Mouse (Mus musculus) brain, embryonic 18.5 days (tissue): ENCODE data around the gene Mrpl39.

Source experiments
- DNase-seq: peaks from one replicate; pipeline ENCODE4 v3.0.0-alpha.2; 2012; ENCODE audit warnings: low read depth, low spot score

Mrpl39 gene

GRCm38 (mm10) chr16:84744703-84745490 lies 9.4 kb upstream of the Mrpl39 start:
- DNase-seq, result no peak

- no peak for DNase-seq
These were observed 1.8 kb upstream of the Mrpl39 start for GRCm38 (mm10) chr16:84737358-84737757.

GRCm38 (mm10) chr16:84734806-84735165 lies 756 bp downstream of the Mrpl39 start:
- DNase-seq, result peak; percentile 18

DNA sequence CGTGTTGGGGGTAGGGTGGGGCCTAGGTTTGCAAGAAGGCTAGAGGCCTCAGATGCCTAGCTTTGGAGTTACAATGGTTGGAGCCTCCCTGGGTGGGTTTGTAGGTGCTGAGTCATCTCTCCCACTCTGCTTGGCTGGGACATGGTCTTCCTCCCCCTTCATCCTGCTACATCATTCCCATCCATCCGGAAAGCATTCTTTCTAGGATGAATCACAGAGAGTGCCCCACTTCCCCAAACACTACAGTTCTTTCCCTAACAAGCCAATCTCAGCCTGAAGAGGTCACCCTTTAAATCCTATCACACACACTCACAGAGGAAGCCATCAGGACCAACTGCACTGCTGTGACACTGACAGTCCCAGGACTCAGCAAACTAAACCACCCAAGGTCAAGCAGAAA lies 14.9 kb downstream of the Mrpl39 start:
- no peak for DNase-seq

GRCm38 (mm10) chr16:84718250-84718649 lies 17.3 kb downstream of the Mrpl39 start:
- DNase-seq, result no peak

DNA sequence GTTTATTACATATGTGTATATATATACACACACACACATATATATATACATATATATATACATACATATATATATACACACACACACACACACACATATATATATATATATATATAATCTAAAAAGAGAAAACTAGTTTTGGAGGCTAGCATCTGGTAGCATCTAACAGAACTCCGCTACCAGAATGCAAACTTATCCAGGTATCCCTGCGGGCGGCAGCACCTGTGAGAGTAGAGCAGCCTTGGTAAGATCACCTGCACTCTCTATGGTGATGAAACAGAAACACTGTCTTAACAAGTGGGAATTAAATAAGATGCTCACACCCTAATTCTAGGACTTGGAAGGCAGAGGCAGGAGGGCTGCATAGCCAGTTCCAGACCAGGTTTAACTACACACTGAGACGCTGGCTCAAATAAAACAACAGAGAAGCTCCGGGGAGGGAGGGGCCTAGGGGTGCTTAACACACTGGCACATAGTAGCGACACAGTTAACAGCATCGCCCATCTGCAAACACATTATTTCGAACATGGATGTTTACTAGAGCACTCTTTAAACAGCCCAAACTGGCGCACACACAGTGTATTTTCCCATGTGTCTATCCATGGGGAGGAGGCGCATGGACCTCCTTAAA lies 17.8 kb downstream of the Mrpl39 start:
- DNase-seq, result no peak

DNA sequence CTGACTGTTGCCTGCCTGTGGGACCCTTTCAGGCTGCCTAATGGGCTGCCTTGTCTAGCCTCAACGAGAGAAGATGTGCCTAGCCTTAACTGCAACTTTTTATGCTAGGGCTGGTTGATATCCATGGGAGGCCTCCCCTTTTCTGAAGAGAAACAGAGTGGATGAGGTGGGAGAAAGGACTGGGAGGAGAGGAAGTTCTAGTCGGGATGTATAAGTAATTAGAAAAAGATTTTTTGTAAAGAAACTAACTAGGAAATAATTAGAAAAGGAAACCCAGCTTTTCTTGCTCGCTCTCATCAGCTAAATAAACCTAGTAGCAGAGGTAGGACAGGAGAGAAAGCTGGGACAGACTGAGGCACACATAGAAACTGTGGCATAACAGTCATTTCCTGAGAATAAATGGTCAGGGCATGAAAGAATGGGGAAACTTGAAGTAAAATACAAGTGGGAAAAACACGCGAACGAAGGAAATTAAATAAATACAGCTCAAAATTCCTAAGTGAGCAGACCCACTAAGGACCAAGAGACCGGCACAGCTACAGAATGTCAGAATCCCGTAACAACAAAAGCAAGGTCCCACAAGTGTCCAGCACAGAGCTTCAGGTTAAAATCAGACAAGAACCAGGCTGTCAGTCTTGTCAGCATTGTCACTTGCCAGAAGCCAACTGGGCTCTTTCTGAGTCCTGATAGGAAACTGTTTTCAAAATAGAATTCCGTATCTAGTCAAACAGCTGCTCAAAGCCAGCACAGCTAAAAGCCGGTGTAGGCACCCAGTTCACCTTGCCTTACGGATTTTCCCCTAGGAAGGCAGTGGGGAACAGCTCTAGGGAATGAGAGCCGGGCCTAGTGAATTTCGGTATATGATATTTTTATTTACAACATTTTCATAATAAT lies 18.6 kb downstream of the Mrpl39 start:
- DNase-seq, result no peak

DNA sequence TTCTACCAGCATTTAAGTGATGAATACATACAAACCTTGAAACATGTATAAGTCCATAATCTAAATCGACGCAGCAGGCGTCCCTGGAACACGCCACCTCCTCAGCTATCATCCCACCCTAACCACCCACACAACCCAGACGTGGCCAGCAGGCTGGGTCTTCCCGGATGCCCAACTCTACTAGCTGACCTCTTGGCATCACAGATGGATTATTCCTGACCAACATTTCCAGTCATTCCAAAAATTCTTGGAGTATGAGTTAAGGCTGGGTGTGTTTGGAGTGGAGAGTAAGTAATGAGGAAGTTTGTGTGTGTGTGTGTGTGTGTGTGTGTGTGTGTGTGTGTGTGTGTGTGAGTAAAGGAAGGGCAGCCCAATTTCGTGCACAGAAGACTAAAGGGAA lies 19.3 kb downstream of the Mrpl39 start:
- no peak for DNase-seq

- DNase-seq, result no peak
These were observed 20.6 kb downstream of the Mrpl39 start for GRCm38 (mm10) chr16:84714978-84715377.

- no peak for DNase-seq
These were observed 21.6 kb downstream of the Mrpl39 start for GRCm38 (mm10) chr16:84713926-84714325.

- DNase-seq, result no peak
These were observed 22.4 kb downstream of the Mrpl39 start for GRCm38 (mm10) chr16:84713156-84713555.

GRCm38 (mm10) chr16:84708649-84709048 lies 26.9 kb downstream of the Mrpl39 start:
- no peak for DNase-seq

- DNase-seq, result no peak
These were observed 27.7 kb downstream of the Mrpl39 start for GRCm38 (mm10) chr16:84707802-84708201.

DNA sequence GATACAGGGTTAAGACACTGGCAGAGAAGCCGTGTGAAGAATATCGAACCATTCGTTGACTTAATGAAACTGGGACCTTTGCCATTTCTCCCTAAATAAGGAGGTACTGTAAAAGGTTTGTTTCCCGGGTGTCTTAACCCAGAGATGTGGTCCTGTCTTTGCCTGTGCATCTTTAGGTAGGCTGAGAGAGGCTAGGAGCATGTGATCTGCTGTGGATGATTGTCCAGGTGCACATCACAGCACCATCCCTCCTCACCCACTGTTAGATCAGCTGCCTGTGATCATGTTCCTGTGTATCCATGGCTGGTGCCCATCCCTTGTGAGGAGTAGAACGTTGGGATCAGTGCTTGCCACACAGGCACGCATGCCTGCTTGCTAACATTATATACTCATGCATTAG lies 29.0 kb downstream of the Mrpl39 start:
- DNase-seq, result no peak

- no peak for DNase-seq
These were observed 30.0 kb downstream of the Mrpl39 start for GRCm38 (mm10) chr16:84705507-84705906.

GRCm38 (mm10) chr16:84704661-84705240 lies 30.8 kb downstream of the Mrpl39 start:
- no peak for DNase-seq

GRCm38 (mm10) chr16:84703769-84704660 lies 31.5 kb downstream of the Mrpl39 start:
- no peak for DNase-seq

DNA sequence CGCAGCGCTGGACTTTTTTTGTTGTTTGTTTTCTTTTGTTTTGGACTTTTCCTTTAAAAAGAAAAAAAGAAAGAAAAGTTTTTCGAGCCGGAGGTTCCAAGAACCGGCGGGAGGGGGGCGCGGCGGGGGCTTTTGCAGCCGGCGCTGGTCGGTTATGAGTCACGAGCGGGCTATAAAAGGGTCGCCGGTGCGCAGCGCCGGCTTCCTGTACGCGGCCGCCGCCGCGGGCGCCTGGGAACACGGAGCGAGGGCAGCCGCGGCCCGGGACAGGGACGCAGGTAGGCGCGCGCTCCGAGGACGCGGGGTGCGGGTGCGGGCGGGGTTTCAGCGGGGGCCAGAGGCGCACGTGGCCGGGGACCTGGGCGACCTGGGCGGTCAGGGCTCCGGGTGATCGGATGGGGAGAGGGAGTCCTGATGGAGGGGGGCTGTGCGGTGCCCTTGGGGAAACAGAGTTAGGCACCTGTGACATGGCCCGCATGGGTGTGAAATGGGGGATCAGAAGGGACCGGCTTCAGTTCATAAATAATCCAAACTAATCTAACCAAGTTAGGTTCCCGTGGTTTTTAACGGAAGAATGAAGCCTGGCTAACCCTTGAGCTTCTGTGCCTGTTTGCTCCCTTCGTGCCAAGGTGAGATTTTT lies 32.3 kb downstream of the Mrpl39 start:
- no peak for DNase-seq

DNA sequence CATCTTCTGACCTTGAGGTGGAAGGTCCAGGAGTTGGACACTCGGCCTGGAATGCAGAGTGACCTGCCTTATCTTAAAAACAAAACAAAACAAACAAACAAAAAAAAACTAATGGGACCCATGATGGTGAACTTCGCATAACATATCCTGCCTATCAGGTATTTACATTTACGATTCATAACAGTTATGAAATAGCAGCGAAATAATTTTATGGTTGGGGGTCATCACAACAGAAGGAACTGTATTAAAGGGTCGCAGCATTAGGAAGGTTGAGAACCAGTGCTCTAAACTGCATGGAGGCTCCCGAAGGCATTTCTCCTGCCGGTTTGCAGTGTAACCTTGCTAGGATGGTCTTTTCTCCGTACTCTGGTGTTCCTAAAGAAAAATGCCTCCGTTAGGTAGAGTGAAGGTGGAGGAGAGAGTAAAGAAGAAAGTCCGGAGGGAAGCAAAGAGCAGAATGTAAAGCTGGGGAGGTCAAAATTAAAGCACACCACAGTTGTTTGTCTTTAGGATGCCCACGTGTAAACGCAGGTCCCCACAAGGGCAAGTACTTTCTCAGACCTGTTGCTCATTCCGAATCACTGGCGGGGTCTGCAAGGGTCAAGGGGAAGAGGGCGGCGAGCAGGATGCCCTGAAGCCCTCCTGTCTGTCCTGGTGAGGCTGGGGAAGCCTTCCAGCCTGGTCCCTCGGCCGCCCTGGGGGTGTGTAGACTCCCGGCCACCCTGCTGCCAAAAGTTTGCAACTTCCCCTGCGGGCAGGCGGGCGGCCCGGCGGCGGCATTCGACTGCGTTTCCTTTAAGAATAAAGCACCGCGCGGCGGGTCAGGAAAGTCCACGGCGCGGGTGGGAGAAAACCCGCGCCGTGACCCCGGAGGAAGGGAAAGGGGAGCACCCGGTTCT lies 33.1 kb downstream of the Mrpl39 start:
- DNase-seq, result no peak
